Mouse (Mus musculus): Measurements from ENCODE around the gene Cept1. TPM values are rescaled to one million over a fixed set of nuclear protein-coding genes. Genes with fewer than 3 reads are reported as not detected.

The Cept1 gene
- polyA plus RNA-seq, 1 experiment from 2014 or later: 59.4 TPM

- Histone ChIP-seq H3K4me2 (ENCODE audit: low read depth, low read length) (no peak overlapping the region), H3K27me3 (ENCODE audit: insufficient read depth, low read length) (no peaks in the 10 kb centered on the region), H3K4me3 (ENCODE audit: low read depth, low read length) (no peak overlapping the region), H3K4me1 (ENCODE audit: insufficient read depth) (peaks cover 36% of the 10 kb centered on the region), H3K36me3 (replicated peaks; ENCODE audit: insufficient read depth, low read length) (peaks cover 31% of the 10 kb centered on the region), H3K9me3 (ENCODE audit: low read length) (no peaks in the 10 kb centered on the region), H3K27ac (ENCODE audit: low read depth) (no peak overlapping the region), H3K9ac (replicated peaks) (no peak overlapping the region)
- WGBS (ENCODE audit: insufficient replicate concordance): 70% methylated on average over 2 of the region's 2 CpGs
- ATAC-seq (no peak), DNase-seq (no peak)
- no peak for TF ChIP-seq EP300 (IDR thresholded peaks at IDR 0.05; ENCODE audit: low read depth)
Measured at GRCm38 (mm10) chr3:106500510-106500909, 47.1 kb downstream of the Cept1 start.

- peaks cover 62% of the 10 kb centered on the region for H3K4me1 ChIP-seq (ENCODE audit: insufficient read depth)
- no peak overlapping the region for H3K4me2 ChIP-seq (ENCODE audit: low read depth, low read length)
- H3K4me3 ChIP-seq (ENCODE audit: low read depth, low read length): no peak overlapping the region
- DNase-seq (no peak), ATAC-seq (no peak)
- TF ChIP-seq CTCF (IDR thresholded peaks at IDR 0.05; ENCODE audit: low read depth) (no peak), EP300 (IDR thresholded peaks at IDR 0.05; ENCODE audit: low read depth) (no peak)
- peak overlapping the region; percentile 48 for H3K27ac ChIP-seq (ENCODE audit: low read depth)
- WGBS (ENCODE audit: insufficient replicate concordance): 44% methylated on average over 3 of the region's 3 CpGs
- H3K36me3 ChIP-seq (replicated peaks; ENCODE audit: insufficient read depth, low read length): peaks cover 30% of the 10 kb centered on the region; the same call in 1 of the 2 replicates
- no peak overlapping the region for H3K9ac ChIP-seq (replicated peaks)
- H3K27me3 ChIP-seq (ENCODE audit: insufficient read depth, low read length): no peaks in the 10 kb centered on the region
- no peaks in the 10 kb centered on the region for H3K9me3 ChIP-seq (ENCODE audit: low read length)
Measured at GRCm38 (mm10) chr3:106496996-106497395, 50.6 kb downstream of the Cept1 start.

DNA sequence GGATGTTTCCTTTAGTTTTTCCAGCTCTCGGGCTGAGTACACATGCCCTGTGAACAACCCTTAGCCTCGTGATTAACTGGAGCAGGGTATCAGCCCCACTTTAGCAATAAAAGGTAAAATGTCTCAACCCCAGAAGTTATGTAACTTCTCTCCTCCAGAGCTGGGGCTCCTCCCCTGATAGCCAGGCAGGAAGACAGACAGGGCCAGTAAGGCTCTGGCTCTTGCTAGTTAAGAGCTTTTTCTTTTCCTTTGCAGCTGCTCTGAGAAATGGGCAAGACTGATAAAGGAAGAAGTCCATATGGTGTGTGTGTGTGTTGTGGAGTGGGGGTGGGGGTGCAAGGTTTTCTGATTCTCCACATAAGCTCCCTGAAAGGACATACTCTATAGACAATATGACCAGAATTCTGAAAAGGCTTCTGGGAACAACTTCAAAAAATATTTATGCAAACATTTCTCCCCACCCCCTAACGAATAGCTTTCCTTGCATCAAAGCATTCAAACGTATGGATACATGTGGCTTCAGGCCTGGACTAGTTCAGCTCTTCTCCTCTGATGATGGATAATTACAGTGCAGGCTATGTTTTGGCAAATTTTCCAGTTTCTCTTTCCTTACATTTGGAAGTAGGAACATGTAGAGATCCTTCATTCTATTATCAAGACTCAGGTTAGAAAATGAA lies 51.4 kb downstream of the Cept1 start:
- peak; percentile 91 for ATAC-seq
- H3K36me3 ChIP-seq (replicated peaks; ENCODE audit: insufficient read depth, low read length): peaks cover 25% of the 10 kb centered on the region; the same call in 1 of the 2 replicates
- H3K4me1 ChIP-seq (ENCODE audit: insufficient read depth): peaks cover 68% of the 10 kb centered on the region
- H3K27ac ChIP-seq (ENCODE audit: low read depth): peak overlapping the region; percentile 90
- TF ChIP-seq EP300 (IDR thresholded peaks at IDR 0.05; ENCODE audit: low read depth) (peak; percentile 89), CTCF (IDR thresholded peaks at IDR 0.05; ENCODE audit: low read depth) (no peak)
- WGBS (ENCODE audit: insufficient replicate concordance): 20% methylated on average over 4 of the region's 4 CpGs
- no peaks in the 10 kb centered on the region for H3K9me3 ChIP-seq (ENCODE audit: low read length)
- no peak overlapping the region for H3K4me3 ChIP-seq (ENCODE audit: low read depth, low read length)
- peak; percentile 47 for DNase-seq
- peak overlapping the region; percentile 15; the same call in 1 of the 2 replicates for H3K4me2 ChIP-seq (ENCODE audit: low read depth, low read length)
- H3K27me3 ChIP-seq (ENCODE audit: insufficient read depth, low read length): no peaks in the 10 kb centered on the region
- no peak overlapping the region for H3K9ac ChIP-seq (replicated peaks)

DNA sequence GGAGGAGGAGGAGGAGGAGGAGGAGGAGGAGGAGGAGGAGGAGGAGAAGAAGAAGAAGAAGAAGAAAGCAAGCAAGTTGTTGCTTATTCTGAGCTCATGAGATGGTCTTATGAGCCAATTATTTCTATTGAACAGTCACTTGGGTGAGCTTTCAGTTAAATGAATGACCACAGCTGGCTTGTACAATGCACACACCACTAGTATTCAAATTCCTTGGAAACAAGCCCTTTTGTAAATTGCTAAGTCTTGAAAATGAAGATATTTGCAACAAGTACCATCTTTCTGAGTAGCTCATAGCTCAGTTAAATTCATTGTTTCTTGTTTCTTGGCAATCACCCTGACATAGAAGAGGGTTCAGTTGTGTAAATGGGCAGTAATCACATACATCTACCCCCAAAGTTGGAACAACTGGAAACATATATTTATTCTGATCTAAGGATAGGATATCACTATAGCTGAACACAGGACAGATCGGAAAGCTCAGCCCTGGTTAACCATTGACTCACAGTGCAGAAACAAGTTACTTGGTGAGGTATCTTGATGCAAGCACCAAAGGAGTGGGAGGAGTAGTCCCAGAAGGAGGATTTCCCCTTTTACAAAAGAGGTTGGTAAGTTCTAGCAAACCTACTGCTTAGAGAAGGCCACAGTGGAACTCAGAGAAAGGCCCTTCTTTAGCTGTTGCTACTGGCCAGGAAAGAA lies 52.1 kb downstream of the Cept1 start:
- Histone ChIP-seq H3K9ac (replicated peaks) (no peak overlapping the region), H3K4me3 (ENCODE audit: low read depth, low read length) (no peak overlapping the region), H3K4me2 (ENCODE audit: low read depth, low read length) (peak overlapping the region; percentile 15; the same call in 1 of the 2 replicates), H3K27ac (ENCODE audit: low read depth) (peak overlapping the region; percentile 90), H3K36me3 (replicated peaks; ENCODE audit: insufficient read depth, low read length) (peaks cover 21% of the 10 kb centered on the region; the same call in 1 of the 2 replicates), H3K4me1 (ENCODE audit: insufficient read depth) (peaks cover 70% of the 10 kb centered on the region), H3K27me3 (ENCODE audit: insufficient read depth, low read length) (no peaks in the 10 kb centered on the region), H3K9me3 (ENCODE audit: low read length) (no peaks in the 10 kb centered on the region)
- WGBS (ENCODE audit: insufficient replicate concordance): 47% methylated on average over 1 of the region's 1 CpGs
- TF ChIP-seq EP300 (IDR thresholded peaks at IDR 0.05; ENCODE audit: low read depth): no peak
- no peak for TF ChIP-seq CTCF (IDR thresholded peaks at IDR 0.05; ENCODE audit: low read depth)
- no peak for DNase-seq
- ATAC-seq: peak; percentile 76

DNA sequence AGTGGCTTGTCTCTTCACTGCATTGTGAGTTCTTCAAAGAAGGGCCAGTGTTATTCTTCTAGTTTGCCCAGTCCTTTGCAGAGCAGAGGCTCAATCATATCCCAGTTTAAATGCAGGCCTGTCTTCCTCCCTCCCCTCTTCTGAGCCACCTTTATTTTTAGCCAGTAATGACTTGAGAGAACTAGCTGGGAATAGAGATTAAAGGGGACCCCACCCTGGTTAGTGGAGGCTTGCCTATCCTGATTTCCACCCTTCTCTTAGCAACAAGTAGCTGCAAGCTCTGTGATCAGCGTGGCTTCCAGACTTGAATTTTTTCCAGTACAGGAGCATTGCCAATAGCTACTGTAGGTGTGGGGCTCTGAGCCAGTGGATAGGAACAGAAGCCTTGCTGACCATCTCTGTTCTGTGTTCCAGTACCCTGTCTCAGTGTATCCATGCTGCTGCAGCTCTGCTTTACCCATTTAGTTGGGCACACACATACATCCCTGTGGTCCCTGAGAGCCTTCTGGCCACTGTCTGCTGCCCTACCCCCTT lies 53.1 kb downstream of the Cept1 start:
- Histone ChIP-seq H3K4me1 (ENCODE audit: insufficient read depth) (peaks cover 65% of the 10 kb centered on the region), H3K9me3 (ENCODE audit: low read length) (no peaks in the 10 kb centered on the region), H3K4me3 (ENCODE audit: low read depth, low read length) (no peak overlapping the region), H3K27me3 (ENCODE audit: insufficient read depth, low read length) (no peaks in the 10 kb centered on the region), H3K36me3 (replicated peaks; ENCODE audit: insufficient read depth, low read length) (peaks cover 23% of the 10 kb centered on the region; the same call in 1 of the 2 replicates), H3K9ac (replicated peaks) (no peak overlapping the region), H3K27ac (ENCODE audit: low read depth) (peak overlapping the region; percentile 12; the same call in 1 of the 2 replicates), H3K4me2 (ENCODE audit: low read depth, low read length) (no peak overlapping the region)
- TF ChIP-seq CTCF (IDR thresholded peaks at IDR 0.05; ENCODE audit: low read depth) (no peak), EP300 (IDR thresholded peaks at IDR 0.05; ENCODE audit: low read depth) (no peak)
- DNase-seq: no peak
- peak; percentile 11; the same call in 1 of the 2 replicates for ATAC-seq
- WGBS (ENCODE audit: insufficient replicate concordance): 71% methylated on average over 1 of the region's 1 CpGs

DNA sequence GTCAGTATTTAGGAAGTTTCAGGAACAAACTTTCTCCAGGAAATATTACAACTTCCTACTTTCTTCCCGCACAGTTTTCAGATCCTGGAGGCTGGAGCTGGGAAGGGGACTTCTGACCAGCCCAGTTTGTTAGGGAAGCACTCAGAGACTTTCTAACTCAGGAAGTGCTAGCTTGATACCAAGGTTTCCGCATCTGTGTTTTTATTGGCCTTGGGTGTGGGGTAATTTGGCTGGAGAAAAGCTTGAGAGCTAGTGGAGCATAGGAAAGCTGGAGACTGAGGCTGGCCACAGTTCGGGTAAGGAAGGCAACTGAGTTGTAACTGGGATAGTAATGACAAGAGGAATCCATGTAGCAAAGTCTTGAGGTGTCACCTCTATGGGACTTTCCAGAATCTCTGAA lies 53.7 kb downstream of the Cept1 start:
- peak overlapping the region; percentile 62; the same call in 1 of the 2 replicates for H3K27ac ChIP-seq (ENCODE audit: low read depth)
- H3K4me3 ChIP-seq (ENCODE audit: low read depth, low read length): no peak overlapping the region
- TF ChIP-seq CTCF (IDR thresholded peaks at IDR 0.05; ENCODE audit: low read depth) (no peak), EP300 (IDR thresholded peaks at IDR 0.05; ENCODE audit: low read depth) (no peak)
- no peaks in the 10 kb centered on the region for H3K9me3 ChIP-seq (ENCODE audit: low read length)
- peaks cover 63% of the 10 kb centered on the region for H3K4me1 ChIP-seq (ENCODE audit: insufficient read depth)
- no peak for ATAC-seq
- WGBS (ENCODE audit: insufficient replicate concordance): 67% methylated on average over 3 of the region's 3 CpGs
- DNase-seq: no peak
- no peak overlapping the region for H3K4me2 ChIP-seq (ENCODE audit: low read depth, low read length)
- peaks cover 22% of the 10 kb centered on the region; the same call in 1 of the 2 replicates for H3K36me3 ChIP-seq (replicated peaks; ENCODE audit: insufficient read depth, low read length)
- no peak overlapping the region for H3K9ac ChIP-seq (replicated peaks)
- H3K27me3 ChIP-seq (ENCODE audit: insufficient read depth, low read length): no peaks in the 10 kb centered on the region

All from liver, postnatal 0 days (tissue).